Mouse (Mus musculus) C2C12 (cell line): Measurements from ENCODE around the gene Msrb3. TPM values are rescaled to one million over a fixed set of nuclear protein-coding genes. Genes with fewer than 3 reads are reported as not detected.
"Not testable (repeated sequence)": the region's sequence is repeated elsewhere in the genome, so short reads cannot be mapped to it uniquely, and the experiment has no call there.

Experiments
- H3K27me3 ChIP-seq: one replicate; pipeline ENCODE4 v1.6.1; 2011; ENCODE audit not compliant: control insufficient read depth, insufficient read depth, insufficient read length
- H3K36me3 ChIP-seq: one replicate; pipeline ENCODE4 v1.6.1; 2011; ENCODE audit not compliant: control insufficient read depth, insufficient read depth
- H3K4me3 ChIP-seq: one replicate; pipeline ENCODE4 v1.5.1; 2011; ENCODE audit warnings: mild to moderate bottlenecking, control low read depth; ENCODE audit not compliant: poor library complexity, insufficient read depth, severe bottlenecking
- H3K79me2 ChIP-seq: one replicate; pipeline ENCODE4 v1.6.1; 2011; ENCODE audit not compliant: control insufficient read depth, insufficient read depth
- H3K79me3 ChIP-seq: one replicate; pipeline ENCODE4 v1.6.1; 2011; ENCODE audit warnings: low read depth, control low read depth
- H3ac ChIP-seq: one replicate; pipeline ENCODE3; 2011; ENCODE audit warnings: low read depth; ENCODE audit not compliant: control insufficient read depth, insufficient read length
- CEBPB ChIP-seq: IDR thresholded peaks from one replicate; pipeline ENCODE4 v1.6.1; 2011; ENCODE audit warnings: low read depth, mild to moderate bottlenecking, control low read depth, moderate library complexity
- CTCF ChIP-seq: IDR thresholded peaks from one replicate; pipeline ENCODE4 v1.5.1; 2011; ENCODE audit not compliant: control insufficient read depth, insufficient read depth, insufficient read length
- FOSL1 ChIP-seq: IDR thresholded peaks from one replicate; pipeline ENCODE4 v1.8.0; 2011; ENCODE audit warnings: mild to moderate bottlenecking, low read length; ENCODE audit not compliant: poor library complexity, insufficient read depth, severe bottlenecking
- MAX ChIP-seq: IDR thresholded peaks from one replicate; pipeline ENCODE4 v1.6.1; 2011; ENCODE audit warnings: mild to moderate bottlenecking, control low read depth
- MYOD1 ChIP-seq: IDR thresholded peaks from one replicate; pipeline ENCODE4 v1.6.1; 2011; ENCODE audit warnings: low read depth; ENCODE audit not compliant: control insufficient read depth, insufficient read length
- MYOG ChIP-seq: IDR thresholded peaks from one replicate; pipeline ENCODE4 v1.6.1; 2011; ENCODE audit not compliant: control insufficient read depth, insufficient read length; ENCODE audit errors: extremely low read depth
- USF1 ChIP-seq: IDR thresholded peaks from one replicate; pipeline ENCODE4 v1.6.1; 2011; ENCODE audit warnings: low read depth, mild to moderate bottlenecking, control low read depth, moderate library complexity
- polyA plus RNA-seq: library from polyadenylated mRNA; unstranded; fragments of >200 nt; fragmentation: generic; extraction: Trizol; gene quantifications from one replicate; pipeline ENCODE4 v1.2.1, GENCODE M21; 2012; ENCODE audit warnings: missing spikeins

Msrb3 gene
- polyA plus RNA-seq, 1 experiment: 13.3 TPM

- no peak overlapping the region for H3ac ChIP-seq
Measured at GRCm38 (mm10) chr10:120763656-120764466, 135.0 kb downstream of the Msrb3 start.

GRCm38 (mm10) chr10:120762958-120763357 is 135.9 kb downstream of the Msrb3 start:
- no peak for TF ChIP-seq MYOG
- no peak for TF ChIP-seq CEBPB
- TF ChIP-seq MYOD1: no peak
- TF ChIP-seq CTCF: no peak
- TF ChIP-seq MAX: no peak
- no peak for TF ChIP-seq USF1
- no peak for TF ChIP-seq FOSL1
- no peak overlapping the region for H3K4me3 ChIP-seq
- no peaks in the 10 kb centered on the region for H3K79me2 ChIP-seq
- no peak overlapping the region for H3ac ChIP-seq
- no peaks in the 10 kb centered on the region for H3K36me3 ChIP-seq
- no peaks in the 10 kb centered on the region for H3K79me3 ChIP-seq
- H3K27me3 ChIP-seq: no peaks in the 10 kb centered on the region

More at GRCm38 (mm10) chr10:120763656-120764466, 135.0 kb downstream of the Msrb3 start:
- TF ChIP-seq FOSL1: no peak
- no peak for TF ChIP-seq USF1
- TF ChIP-seq CEBPB: no peak
- no peak for TF ChIP-seq CTCF
- TF ChIP-seq MYOD1: no peak
- no peak for TF ChIP-seq MAX
- TF ChIP-seq MYOG: no peak
- Histone ChIP-seq H3K27me3 (no peaks in the 10 kb centered on the region), H3K36me3 (no peaks in the 10 kb centered on the region), H3K79me3 (no peaks in the 10 kb centered on the region), H3K4me3 (no peak overlapping the region), H3K79me2 (no peaks in the 10 kb centered on the region)

GRCm38 (mm10) chr10:120760679-120761078 is 138.2 kb downstream of the Msrb3 start:
- no peaks in the 10 kb centered on the region for H3K79me3 ChIP-seq
- no peaks in the 10 kb centered on the region for H3K27me3 ChIP-seq
- H3K4me3 ChIP-seq: no peak overlapping the region
- H3K36me3 ChIP-seq: no peaks in the 10 kb centered on the region
- H3K79me2 ChIP-seq: no peaks in the 10 kb centered on the region
- H3ac ChIP-seq: no peak overlapping the region
- TF ChIP-seq MAX (no peak), FOSL1 (no peak), CEBPB (no peak), MYOG (no peak), CTCF (no peak)

- no peaks in the 10 kb centered on the region for H3K36me3 ChIP-seq
- H3K27me3 ChIP-seq: no peaks in the 10 kb centered on the region
- no peak for TF ChIP-seq MYOD1
- TF ChIP-seq CTCF: no peak
- TF ChIP-seq FOSL1: no peak
- TF ChIP-seq MAX: no peak
- no peak for TF ChIP-seq USF1
- TF ChIP-seq MYOG: no peak
- no peak for TF ChIP-seq CEBPB
- no peak overlapping the region for H3ac ChIP-seq
- H3K79me3 ChIP-seq: no peaks in the 10 kb centered on the region
- no peaks in the 10 kb centered on the region for H3K79me2 ChIP-seq
- no peak overlapping the region for H3K4me3 ChIP-seq
Measured at GRCm38 (mm10) chr10:120759883-120760282, 139.0 kb downstream of the Msrb3 start.

- no peak for TF ChIP-seq FOSL1
- no peak for TF ChIP-seq USF1
- Histone ChIP-seq H3K27me3 (peaks cover 4% of the 10 kb centered on the region), H3ac (no peak overlapping the region), H3K4me3 (no peak overlapping the region), H3K36me3 (no peaks in the 10 kb centered on the region), H3K79me2 (no peaks in the 10 kb centered on the region), H3K79me3 (no peaks in the 10 kb centered on the region)
Measured at GRCm38 (mm10) chr10:120752454-120752853, 146.4 kb downstream of the Msrb3 start.

GRCm38 (mm10) chr10:120751821-120752261 is 147.1 kb downstream of the Msrb3 start:
- Histone ChIP-seq H3K27me3 (peaks cover 4% of the 10 kb centered on the region), H3K79me2 (no peaks in the 10 kb centered on the region), H3K36me3 (no peaks in the 10 kb centered on the region), H3K79me3 (no peaks in the 10 kb centered on the region), H3K4me3 (no peak overlapping the region), H3ac (no peak overlapping the region)
- TF ChIP-seq MYOD1 (no peak), USF1 (no peak), MAX (no peak)

- Histone ChIP-seq H3K36me3 (no peaks in the 10 kb centered on the region), H3K79me3 (no peaks in the 10 kb centered on the region), H3K79me2 (no peaks in the 10 kb centered on the region), H3K4me3 (no peak overlapping the region), H3ac (no peak overlapping the region), H3K27me3 (peaks cover 4% of the 10 kb centered on the region)
- no peak for TF ChIP-seq FOSL1
Measured at GRCm38 (mm10) chr10:120751295-120751722, 147.6 kb downstream of the Msrb3 start.

GRCm38 (mm10) chr10:120749556-120749955 is 149.3 kb downstream of the Msrb3 start:
- not testable (repeated sequence) for H3K79me2 ChIP-seq, H3K79me3 ChIP-seq, H3K27me3 ChIP-seq

More at GRCm38 (mm10) chr10:120749556-120749955, 149.3 kb downstream of the Msrb3 start:
- not testable (repeated sequence) for H3K4me3 ChIP-seq, H3ac ChIP-seq, H3K36me3 ChIP-seq
